8 mouse cellular contexts compared by ENCODE assay signal in the genomic region with DNA sequence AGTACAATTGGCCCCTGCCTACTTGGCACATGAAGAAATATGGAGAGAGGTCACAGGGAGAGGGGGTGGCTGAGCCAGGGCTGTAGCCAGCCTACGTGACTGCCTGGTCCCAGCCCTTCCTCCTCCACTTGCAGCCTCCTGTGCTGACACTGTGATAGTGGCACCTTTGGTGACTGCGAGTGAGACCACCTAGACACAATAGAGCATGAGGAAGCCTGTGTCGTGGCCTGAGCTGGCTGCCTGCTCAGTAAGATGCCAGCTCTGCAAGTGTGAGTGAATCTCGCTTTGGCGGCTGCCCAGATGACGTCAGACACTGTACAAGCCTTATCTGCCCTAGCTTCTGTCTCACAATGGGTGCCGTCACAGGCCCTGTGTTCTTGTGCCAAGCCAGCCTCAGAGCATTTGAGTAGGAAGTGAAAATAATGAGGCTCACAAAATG. TPM values are rescaled to one million over a fixed set of nuclear protein-coding genes. Genes with fewer than 3 reads are reported as not detected.
A peak's percentile ranks its signal among the peaks of the same experiment; 100 is the strongest.
DNase-seq lines count a peak whose midpoint lies in the region; ATAC-seq and TF ChIP-seq lines count a peak whose summit lies in the region.

No protein-coding gene starts in this region.

- DNase-seq in hindbrain, embryonic 14.5 days (ENCODE audit: low spot score): peak; percentile 63
- DNase-seq in hindbrain, embryonic 10.5 days (ENCODE audit: low spot score): no peak
- DNase-seq in cerebellum, adult 9-11 months: peak; percentile 84
- DNase-seq in gonadal fat pad, adult 2 months (ENCODE audit: low read depth): peak; percentile 79
- peak; percentile 75 for DNase-seq in kidney, adult 9 months
- DNase-seq in left cerebral cortex, postnatal 4 days: peak; percentile 87
- DNase-seq in testis, postnatal 14 days (ENCODE audit: low spot score): peak; percentile 75

- no peak overlapping the region for H3ac ChIP-seq in myocyte (ENCODE audit: control insufficient read depth, insufficient read length)

- H3K79me2 ChIP-seq in myocyte (ENCODE audit: control insufficient read depth, insufficient read depth): no peaks in the 10 kb centered on the region

- no peaks in the 10 kb centered on the region for H3K36me3 ChIP-seq in hindbrain, embryonic 14.5 days (replicated peaks; ENCODE audit: control insufficient read depth, insufficient read depth)
- H3K36me3 ChIP-seq in hindbrain, embryonic 10.5 days: no peaks in the 10 kb centered on the region
- no peaks in the 10 kb centered on the region for H3K36me3 ChIP-seq in myocyte (ENCODE audit: control insufficient read depth, insufficient read depth)

- ATAC-seq in hindbrain, embryonic 14.5 days (ENCODE audit: low FRiP score): peak; percentile 79; the same call in 1 of the 2 replicates

- no peak overlapping the region for H3K4me3 ChIP-seq in hindbrain, embryonic 14.5 days (replicated peaks; ENCODE audit: low read length)
- H3K4me3 ChIP-seq in hindbrain, embryonic 10.5 days: no peak overlapping the region
- no peak overlapping the region for H3K4me3 ChIP-seq in myocyte

- H3K4me1 ChIP-seq in hindbrain, embryonic 14.5 days (replicated peaks; ENCODE audit: control insufficient read depth, insufficient read depth, low read length): 0 out of 2 replicates have a peak, but pooled peaks cover 6% of the 10 kb centered on the region
- no peaks in the 10 kb centered on the region for H3K4me1 ChIP-seq in hindbrain, embryonic 10.5 days (replicated peaks)

- no peak overlapping the region for H3K4me2 ChIP-seq in hindbrain, embryonic 14.5 days (replicated peaks)
- peak overlapping the region; percentile 63 for H3K4me2 ChIP-seq in myocyte (ENCODE audit: low read depth)

- no peak overlapping the region for H3K27ac ChIP-seq in hindbrain, embryonic 14.5 days
- no peak overlapping the region for H3K27ac ChIP-seq in hindbrain, embryonic 10.5 days

- H3K9me3 ChIP-seq in hindbrain, embryonic 14.5 days (ENCODE audit: control insufficient read depth, low read length): no peaks in the 10 kb centered on the region
- H3K9me3 ChIP-seq in hindbrain, embryonic 10.5 days: no peaks in the 10 kb centered on the region

- no peaks in the 10 kb centered on the region for H3K27me3 ChIP-seq in hindbrain, embryonic 14.5 days (ENCODE audit: control insufficient read depth, insufficient read depth, low read length)
- no peaks in the 10 kb centered on the region for H3K27me3 ChIP-seq in hindbrain, embryonic 10.5 days (ENCODE audit: insufficient read depth, poor library complexity, severe bottlenecking)
- H3K27me3 ChIP-seq in myocyte (ENCODE audit: control insufficient read depth, insufficient read depth, insufficient read length): no peaks in the 10 kb centered on the region

- no peak overlapping the region for H3K9ac ChIP-seq in hindbrain, embryonic 14.5 days

- 70% methylated on average over 7 of the region's 7 CpGs for WGBS in hindbrain, embryonic 14.5 days
- WGBS in hindbrain, embryonic 10.5 days: 84% methylated on average over 7 of the region's 7 CpGs

- TF ChIP-seq POLR2A in myocyte (IDR thresholded peaks at IDR 0.05; ENCODE audit: insufficient read length, low read depth): peak; percentile 24

- intact Hi-C loops in left cerebral cortex, postnatal 4 days (cut with DNase I): no loop called here

TF ChIP-seq in myocyte, 11 proteins besides CTCF, POLR2A, EP300 and RAD21:
- TF ChIP-seq MYOG (IDR thresholded peaks at IDR 0.05; ENCODE audit: control insufficient read depth in 1 of 3, insufficient read depth in 1 of 3, insufficient read length in 2 of 3, low read depth in 2 of 3) (peak in 1 of 3 experiments; percentile 26), TCF3 (IDR thresholded peaks at IDR 0.05; ENCODE audit: insufficient read length, low read depth) (no peak), MYOD1 (IDR thresholded peaks at IDR 0.05; ENCODE audit: control insufficient read depth in 1 of 3, insufficient read length in 2 of 3, low read depth in 2 of 3) (peak in 1 of 3 experiments; percentile 26)

RNA-seq across cellular contexts. Expression of a gene that starts 18.5 kb away (rescaled TPM):
- 4.6 and 5.6 TPM in 2 replicates for polyA plus RNA-seq in hindbrain, embryonic 14.5 days (2014; fragmentation: Nextera tagmentation; extraction: Ambion mirVana)
- 1.7 and 2.1 TPM in 2 replicates for polyA plus RNA-seq in hindbrain, embryonic 10.5 days (2016; fragmentation: Nextera tagmentation; extraction: Ambion mirVana)
- 3.3 and 3.8 TPM in 2 replicates for polyA plus RNA-seq in gonadal fat pad, adult 2 months (2012; rRNA removed)
- 1 to 10 TPM; 4.4 to 5.4 TPM for total RNA-seq in left cerebral cortex, postnatal 4 days (2021)
- polyA plus RNA-seq in myocyte (2012; fragmentation: generic; extraction: Trizol): 0.11 TPM

RNA-seq across cellular contexts. Expression of a gene that starts 22.8 kb away (rescaled TPM):
- polyA plus RNA-seq in hindbrain, embryonic 14.5 days (2014; fragmentation: Nextera tagmentation; extraction: Ambion mirVana): 3.8 and 4.0 TPM in 2 replicates
- polyA plus RNA-seq in hindbrain, embryonic 10.5 days (2016; fragmentation: Nextera tagmentation; extraction: Ambion mirVana): 5.1 and 12.6 TPM in 2 replicates
- polyA plus RNA-seq in gonadal fat pad, adult 2 months (2012; rRNA removed): 6.3 and 6.8 TPM in 2 replicates
- 1 to 10 TPM; 6.6 TPM for total RNA-seq in left cerebral cortex, postnatal 4 days (2021)
- polyA plus RNA-seq in myocyte (2012; fragmentation: generic; extraction: Trizol): 1.8 TPM

RNA-seq across cellular contexts. Expression of a gene that starts 47.0 kb away (rescaled TPM):
- polyA plus RNA-seq in hindbrain, embryonic 14.5 days (2014; fragmentation: Nextera tagmentation; extraction: Ambion mirVana): 1.1 and 1.2 TPM in 2 replicates
- 1.4 and 1.8 TPM in 2 replicates for polyA plus RNA-seq in hindbrain, embryonic 10.5 days (2016; fragmentation: Nextera tagmentation; extraction: Ambion mirVana)
- 1.6 and 1.7 TPM in 2 replicates for polyA plus RNA-seq in gonadal fat pad, adult 2 months (2012; rRNA removed)
- under 1 TPM; 0.46 to 0.58 TPM for total RNA-seq in left cerebral cortex, postnatal 4 days (2021)
- polyA plus RNA-seq in myocyte (2012; fragmentation: generic; extraction: Trizol): 0.66 TPM

RNA-seq across cellular contexts. Expression of a gene that starts 54.8 kb away (rescaled TPM):
- 146 and 155 TPM in 2 replicates for polyA plus RNA-seq in hindbrain, embryonic 14.5 days (2014; fragmentation: Nextera tagmentation; extraction: Ambion mirVana)
- 133 and 137 TPM in 2 replicates for polyA plus RNA-seq in hindbrain, embryonic 10.5 days (2016; fragmentation: Nextera tagmentation; extraction: Ambion mirVana)
- 45.4 and 61.0 TPM in 2 replicates for polyA plus RNA-seq in gonadal fat pad, adult 2 months (2012; rRNA removed)
- 10 to 100 TPM; 77.8 to 79.7 TPM for total RNA-seq in left cerebral cortex, postnatal 4 days (2021)
- polyA plus RNA-seq in myocyte (2012; fragmentation: generic; extraction: Trizol): 144 TPM

RNA-seq across cellular contexts. Expression of a gene that starts 55.1 kb away (rescaled TPM):
- polyA plus RNA-seq in hindbrain, embryonic 14.5 days (2014; fragmentation: Nextera tagmentation; extraction: Ambion mirVana): 580 and 697 TPM in 2 replicates
- 997 and 1,033 TPM in 2 replicates for polyA plus RNA-seq in hindbrain, embryonic 10.5 days (2016; fragmentation: Nextera tagmentation; extraction: Ambion mirVana)
- polyA plus RNA-seq in gonadal fat pad, adult 2 months (2012; rRNA removed): 134 and 206 TPM in 2 replicates
- 100 to 1,000 TPM; 436 to 486 TPM for total RNA-seq in left cerebral cortex, postnatal 4 days (2021)
- polyA plus RNA-seq in myocyte (2012; fragmentation: generic; extraction: Trizol): 1,480 TPM
